Mouse (Mus musculus) B cell, adult 2 months (primary cell): Measurements from ENCODE around the gene Gm10147.
"Not testable (repeated sequence)": the region's sequence is repeated elsewhere in the genome, so short reads cannot be mapped to it uniquely, and the experiment has no call there.

Experiments
- DNase-seq, 2 experiments: peaks; one replicate each; pipeline ENCODE4 v3.0.0; 2022

The Gm10147 gene

GRCm38 (mm10) chrX:28607742-28608141, at the start of gene Gm10147:
Gene Gm10147 (minus strand): TSS chrX:28607842.
- not testable (repeated sequence) for DNase-seq
